ENCODE assay signal across 8 mouse cellular contexts in genomic region chr17:74394855-74395254, GRCm38 (mm10). TPM values are rescaled to one million over a fixed set of nuclear protein-coding genes. Genes with fewer than 3 reads are reported as not detected.
DNase-seq lines count a peak whose midpoint lies in the region; ATAC-seq and TF ChIP-seq lines count a peak whose summit lies in the region.

No protein-coding gene starts in this region.

- H3K27ac ChIP-seq in left cerebral cortex, adult 2 months: peak overlapping the region; percentile 44; the same call in 1 of the 2 replicates
- H3K27ac ChIP-seq in bone marrow, adult 2 months (ENCODE audit: control insufficient read depth, insufficient read depth, low read depth, low read length, poor library complexity): no peak overlapping the region

- no peak for TF ChIP-seq CTCF in left cerebral cortex, adult 2 months (IDR thresholded peaks at IDR 0.05)
- TF ChIP-seq CTCF in bone marrow, adult 2 months (IDR thresholded peaks at IDR 0.05; ENCODE audit: control insufficient read depth, insufficient read depth, low read length): no peak

- WGBS in bone marrow, adult 2 months: 11% methylated on average over 16 of the region's 16 CpGs

- intact Hi-C loops in left cerebral cortex, adult 2 months (cut with DNase I): loop anchor here (2.0 to 5.0 kb wide), 3 partner anchors 56 to 322 kb away; partner anchors contain the start of genes Spast, Ttc27 and Yipf4

- H3K4me3 ChIP-seq in left cerebral cortex, adult 2 months: peak overlapping the region; percentile 89
- H3K4me3 ChIP-seq in bone marrow, adult 2 months (replicated peaks; ENCODE audit: control insufficient read depth, low read depth, low read length): peak overlapping the region; percentile 78

- DNase-seq in left cerebral cortex, adult 2 months (ENCODE audit: extremely low spot score in 1 of 2, low spot score in 2 of 2): no peak
- no peak for DNase-seq in left cerebral cortex, adult 11 months (ENCODE audit: low spot score)
- DNase-seq in liver: peak; percentile 15
- DNase-seq in neural tube, embryonic 10.5 days (ENCODE audit: extremely low spot score, low spot score): peak; percentile 13
- DNase-seq in layer of hippocampus, adult 9-11 months: no peak
- DNase-seq in spleen, adult 12 weeks (ENCODE audit: low spot score): no peak

- TF ChIP-seq POLR2A in bone marrow, adult 2 months (IDR thresholded peaks at IDR 0.05; ENCODE audit: borderline replicate concordance, control insufficient read depth, low read depth, low read length): no peak

- peak; percentile 17; the same call in 1 of the 2 replicates for ATAC-seq in granulocyte monocyte progenitor cell, adult 5-6 weeks (replicated peaks; ENCODE audit: poor library complexity, severe bottlenecking)

- peaks cover 1% of the 10 kb centered on the region; the same call in 1 of the 2 replicates for H3K4me1 ChIP-seq in bone marrow, adult 2 months (ENCODE audit: control insufficient read depth, insufficient read depth, low read length)

RNA-seq across cellular contexts. Expression of gene Slc30a6, which starts 0.6 kb away (rescaled TPM):
- 10 to 100 TPM; 12.6 to 15.6 TPM for total RNA-seq in left cerebral cortex, adult 2 months (2021)
- polyA plus RNA-seq in bone marrow, adult 2 months (2011; ENCODE audit: insufficient read depth, insufficient read length, low replicate concordance, missing spikeins): 8.9 and 10.5 TPM in 2 replicates
- total RNA-seq in granulocyte monocyte progenitor cell, adult 5-6 weeks (2014; fragmentation: Nextera tagmentation): 4.5 and 15.7 TPM in 2 replicates
- 6.8 and 13.4 TPM in 2 replicates for total RNA-seq in granulocyte monocyte progenitor cell, adult 5-6 weeks (2017)

RNA-seq across cellular contexts. Expression of gene Spast, which starts 56.1 kb away (rescaled TPM):
- total RNA-seq in left cerebral cortex, adult 2 months (2021): 10 to 100 TPM; 53.4 to 55.1 TPM
- polyA plus RNA-seq in bone marrow, adult 2 months (2011; ENCODE audit: insufficient read depth, insufficient read length, low replicate concordance, missing spikeins): 9.6 and 9.7 TPM in 2 replicates
- total RNA-seq in granulocyte monocyte progenitor cell, adult 5-6 weeks (2014; fragmentation: Nextera tagmentation): 27.3 and 28.8 TPM in 2 replicates
- 54.7 and 70.0 TPM in 2 replicates for total RNA-seq in granulocyte monocyte progenitor cell, adult 5-6 weeks (2017)

Comparison
In these comparisons a context has a peak if more than half of its experiments do, and no peak if none do; other contexts are left out.
1. DNase-seq: peak in liver (single experiment) and neural tube, embryonic 10.5 days (single experiment); none in left cerebral cortex, adult 2 months (0 of 2), left cerebral cortex, adult 11 months (single experiment), layer of hippocampus, adult 9-11 months (single experiment) and spleen, adult 12 weeks (single experiment).